Mouse (Mus musculus) lung, postnatal 0 days (tissue): ENCODE measurements around the gene Sash1. TPM values are rescaled to one million over a fixed set of nuclear protein-coding genes. Genes with fewer than 3 reads are reported as not detected.

Source experiments
- ATAC-seq: fragments of 200-750 bp; cut with Nextera tagmentation; 2 replicates; pipeline ENCODE4 v1.8.0; 2017; ENCODE audit warnings: moderate library complexity
- DNase-seq: peaks from one replicate; pipeline ENCODE4 v3.0.0-alpha.2; 2016; ENCODE audit warnings: low spot score
- H3K27ac ChIP-seq: fragments of 300-500 bp; sonication (generic); 2 replicates; pipeline ENCODE4 v1.5.1; 2014; ENCODE audit warnings: antibody characterized with exemption, mild to moderate bottlenecking, low read length, mixed read lengths
- H3K27me3 ChIP-seq: fragments of 300-500 bp; sonication (generic); replicated peaks from 2 replicates; pipeline ENCODE4 v1.6.1; 2014; ENCODE audit warnings: low read length, mixed read lengths; ENCODE audit not compliant: insufficient read depth
- H3K36me3 ChIP-seq: fragments of 300-500 bp; sonication (generic); 2 replicates; pipeline ENCODE4 v1.6.1; 2014; ENCODE audit warnings: low read length, mixed read lengths; ENCODE audit not compliant: insufficient read depth
- H3K4me1 ChIP-seq: fragments of 300-500 bp; sonication (generic); 2 replicates; pipeline ENCODE4 v1.6.1; 2014; ENCODE audit warnings: antibody characterized with exemption, low read depth, low read length, mixed read lengths; ENCODE audit not compliant: insufficient read depth
- H3K4me2 ChIP-seq: fragments of 300-500 bp; sonication (generic); replicated peaks from 2 replicates; pipeline ENCODE4 v1.6.1; 2014; ENCODE audit warnings: low read depth, mild to moderate bottlenecking, low read length, moderate library complexity, mixed read lengths
- H3K4me3 ChIP-seq: fragments of 300-500 bp; sonication (generic); 2 replicates; pipeline ENCODE4 v1.5.1; 2014; ENCODE audit warnings: low read depth, low read length
- H3K9ac ChIP-seq: fragments of 300-500 bp; sonication (generic); replicated peaks from 2 replicates; pipeline ENCODE4 v1.6.1; 2014; ENCODE audit warnings: low read depth, mild to moderate bottlenecking
- H3K9me3 ChIP-seq: fragments of 300-500 bp; sonication (generic); 2 replicates; pipeline ENCODE4 v1.6.1; 2016; ENCODE audit warnings: low read length, mixed read lengths
- CTCF ChIP-seq: IDR thresholded peaks from 2 replicates; pipeline ENCODE4 v1.5.1; 2016; ENCODE audit warnings: antibody characterized with exemption, mild to moderate bottlenecking
- EP300 ChIP-seq: IDR thresholded peaks from 2 replicates; pipeline ENCODE4 v1.6.1; 2016; ENCODE audit warnings: antibody characterized with exemption, mild to moderate bottlenecking, control low read depth
- WGBS: fragments of 180-500 bp; shearing (Covaris S2); extraction: QIAGEN DNeasy Blood & Tissue Kit; methylation state at CpG from one replicate; pipeline ENCODE4 v1.1.7; 2014; 5-methylcytosine and 5-hydroxymethylcytosine counted together
- polyA plus RNA-seq: library from polyadenylated mRNA; unstranded; fragments of >200 nt; fragmentation: Nextera tagmentation; extraction: Ambion mirVana; gene quantifications from 2 replicates; pipeline ENCODE4 v1.2.1, GENCODE M21; 2015

The Sash1 gene
- polyA plus RNA-seq, 1 experiment from 2014 or later, result 10.1 TPM

DNA sequence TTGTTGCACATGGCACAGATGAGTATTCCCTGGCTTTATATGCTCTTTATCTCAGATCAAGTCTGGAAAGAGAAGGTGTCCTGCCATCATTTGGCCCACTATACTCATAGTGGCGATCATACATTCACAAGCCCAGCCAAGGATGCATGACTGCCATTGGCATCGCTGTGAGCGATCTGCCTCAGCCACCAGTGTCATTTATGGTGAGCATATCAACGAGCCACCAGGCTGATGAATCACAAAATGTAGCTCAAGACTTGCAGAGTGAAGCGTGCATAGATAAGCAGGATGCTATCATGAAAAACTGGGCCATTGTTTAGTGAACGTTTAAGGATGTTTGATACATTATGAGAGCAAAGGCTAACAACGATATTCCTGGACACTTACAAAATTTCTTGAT, 200.6 kb downstream of the Sash1 start:
- ATAC-seq (no peak), DNase-seq (no peak)
- Histone ChIP-seq H3K4me3 (no peak overlapping the region), H3K27me3 (no peaks in the 10 kb centered on the region), H3K9ac (no peak overlapping the region), H3K4me1 (no peaks in the 10 kb centered on the region), H3K9me3 (no peaks in the 10 kb centered on the region), H3K4me2 (no peak overlapping the region), H3K36me3 (no peaks in the 10 kb centered on the region), H3K27ac (no peak overlapping the region)
- TF ChIP-seq CTCF, result no peak
- no peak for TF ChIP-seq EP300
- 81% methylated on average over 7 of the region's 7 CpGs for WGBS

DNA sequence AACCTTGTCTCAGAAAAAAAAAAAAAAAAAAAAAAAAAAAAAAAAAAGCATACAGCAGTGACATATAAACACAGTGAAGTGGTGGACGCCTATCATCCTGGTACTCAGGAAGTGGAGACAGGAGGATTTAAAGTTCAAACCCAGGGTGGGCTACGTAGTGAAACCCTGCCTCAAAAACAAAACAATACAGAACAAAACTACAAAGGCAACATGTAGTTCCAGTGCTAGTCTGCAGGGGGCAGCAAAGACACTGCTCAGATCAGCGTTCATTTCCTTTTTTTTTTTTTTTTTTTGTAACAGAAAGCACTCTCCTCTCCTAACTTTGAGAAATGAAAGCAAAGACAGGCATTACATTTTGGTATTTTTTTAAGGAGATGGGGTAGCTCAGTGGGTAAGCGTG, 203.0 kb downstream of the Sash1 start:
- Histone ChIP-seq H3K4me2 (no peak overlapping the region), H3K9ac (no peak overlapping the region), H3K4me3 (no peak overlapping the region), H3K27ac (no peak overlapping the region), H3K27me3 (no peaks in the 10 kb centered on the region), H3K36me3 (no peaks in the 10 kb centered on the region), H3K4me1 (no peaks in the 10 kb centered on the region), H3K9me3 (no peaks in the 10 kb centered on the region)
- peak; percentile 89 for TF ChIP-seq CTCF
- no peak for TF ChIP-seq EP300
- peak; percentile 69 for DNase-seq
- ATAC-seq, result no peak
- WGBS, result 14% methylated on average over 4 of the region's 4 CpGs

DNA sequence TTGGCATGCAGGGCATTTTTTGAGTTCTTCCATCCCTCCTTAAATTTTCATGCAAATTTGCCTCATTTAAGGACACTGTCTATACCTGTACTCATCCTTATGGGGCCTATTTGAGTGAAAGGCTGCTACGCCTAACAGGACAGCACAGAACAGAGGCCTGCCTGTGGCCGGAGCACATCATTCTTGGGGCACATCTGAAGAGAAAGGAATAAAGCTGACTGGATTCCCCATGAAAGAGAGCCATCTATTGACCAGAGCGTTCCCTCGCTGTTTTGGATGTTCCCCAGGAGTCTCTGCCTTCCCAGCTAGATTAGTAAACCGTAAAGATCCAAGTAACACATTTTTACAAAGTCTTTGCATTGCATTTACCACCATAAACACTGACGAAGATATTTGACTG, 203.5 kb downstream of the Sash1 start:
- Histone ChIP-seq H3K27ac (no peak overlapping the region), H3K4me3 (no peak overlapping the region), H3K36me3 (no peaks in the 10 kb centered on the region), H3K27me3 (no peaks in the 10 kb centered on the region), H3K4me2 (no peak overlapping the region), H3K4me1 (no peaks in the 10 kb centered on the region), H3K9me3 (no peaks in the 10 kb centered on the region), H3K9ac (no peak overlapping the region)
- ATAC-seq (no peak), DNase-seq (peak; percentile 52)
- no peak for TF ChIP-seq EP300
- peak; percentile 46 for TF ChIP-seq CTCF
- WGBS, result 71% methylated on average over 6 of the region's 6 CpGs

DNA sequence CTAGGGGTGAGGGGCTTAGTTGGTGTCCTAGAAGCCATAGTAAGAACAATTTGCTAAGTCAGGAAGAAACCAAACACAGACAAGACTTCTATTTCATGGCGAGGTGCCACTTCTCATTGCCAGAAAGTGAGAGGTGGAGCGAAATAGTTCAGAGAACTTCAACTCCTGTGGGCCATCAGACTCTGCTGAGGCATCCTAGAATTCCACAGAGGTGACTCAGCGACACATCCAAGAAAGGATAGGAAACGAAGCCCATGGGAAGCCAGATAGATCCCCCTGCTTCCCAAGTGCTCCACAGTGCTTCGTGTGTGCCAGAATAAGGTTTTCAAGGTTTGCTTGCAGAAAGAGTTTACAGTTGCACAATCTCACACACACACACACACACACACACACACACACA, 209.1 kb downstream of the Sash1 start:
- ATAC-seq (no peak), DNase-seq (no peak)
- Histone ChIP-seq H3K27me3 (no peaks in the 10 kb centered on the region), H3K27ac (no peak overlapping the region), H3K9ac (no peak overlapping the region), H3K9me3 (no peaks in the 10 kb centered on the region), H3K4me1 (no peaks in the 10 kb centered on the region), H3K4me3 (no peak overlapping the region), H3K4me2 (no peak overlapping the region), H3K36me3 (no peaks in the 10 kb centered on the region)
- 57% methylated on average over 5 of the region's 5 CpGs for WGBS
- TF ChIP-seq EP300, result no peak
- TF ChIP-seq CTCF, result no peak
